Mouse (Mus musculus): ENCODE results near the gene Iqgap2. TPM values are rescaled to one million over a fixed set of nuclear protein-coding genes. Genes with fewer than 3 reads are reported as not detected.

Iqgap2 gene
- total RNA-seq, 2 experiments from 2014 or later = 33.5 to 39.5 TPM

GRCm38 (mm10) chr13:95833473-95833872 lies 58.2 kb downstream of the Iqgap2 start:
- no peak for ATAC-seq (replicated peaks; ENCODE audit: low FRiP score, poor library complexity, severe bottlenecking)

GRCm38 (mm10) chr13:95832712-95833111 lies 59.0 kb downstream of the Iqgap2 start:
- ATAC-seq (replicated peaks; ENCODE audit: low FRiP score, poor library complexity, severe bottlenecking) = no peak

GRCm38 (mm10) chr13:95831760-95832159 lies 60.0 kb downstream of the Iqgap2 start:
- no peak for ATAC-seq (replicated peaks; ENCODE audit: low FRiP score, poor library complexity, severe bottlenecking)

- no peak for ATAC-seq (replicated peaks; ENCODE audit: low FRiP score, poor library complexity, severe bottlenecking)
Measured at GRCm38 (mm10) chr13:95829431-95830171, 62.1 kb downstream of the Iqgap2 start.

GRCm38 (mm10) chr13:95828616-95829015 lies 63.1 kb downstream of the Iqgap2 start:
- ATAC-seq (replicated peaks; ENCODE audit: low FRiP score, poor library complexity, severe bottlenecking) = no peak

GRCm38 (mm10) chr13:95826178-95826577 lies 65.5 kb downstream of the Iqgap2 start:
- ATAC-seq (replicated peaks; ENCODE audit: low FRiP score, poor library complexity, severe bottlenecking) = no peak

GRCm38 (mm10) chr13:95822918-95823317 lies 68.8 kb downstream of the Iqgap2 start:
- ATAC-seq (replicated peaks; ENCODE audit: low FRiP score, poor library complexity, severe bottlenecking) = no peak

- ATAC-seq (replicated peaks; ENCODE audit: low FRiP score, poor library complexity, severe bottlenecking) = no peak
Measured at GRCm38 (mm10) chr13:95820071-95820470, 71.7 kb downstream of the Iqgap2 start.

GRCm38 (mm10) chr13:95818941-95819340 lies 72.8 kb downstream of the Iqgap2 start:
- ATAC-seq (replicated peaks; ENCODE audit: low FRiP score, poor library complexity, severe bottlenecking) = no peak

- ATAC-seq (replicated peaks; ENCODE audit: low FRiP score, poor library complexity, severe bottlenecking) = no peak
Measured at GRCm38 (mm10) chr13:95813643-95814042, 78.1 kb downstream of the Iqgap2 start.

- no peak for ATAC-seq (replicated peaks; ENCODE audit: low FRiP score, poor library complexity, severe bottlenecking)
Measured at GRCm38 (mm10) chr13:95810796-95811195, 80.9 kb downstream of the Iqgap2 start.

- ATAC-seq (replicated peaks; ENCODE audit: low FRiP score, poor library complexity, severe bottlenecking) = no peak
Measured at GRCm38 (mm10) chr13:95807106-95807750, 84.5 kb downstream of the Iqgap2 start.

- no peak for ATAC-seq (replicated peaks; ENCODE audit: low FRiP score, poor library complexity, severe bottlenecking)
Measured at GRCm38 (mm10) chr13:95805469-95806166, 86.1 kb downstream of the Iqgap2 start.

GRCm38 (mm10) chr13:95804113-95804512 lies 87.6 kb downstream of the Iqgap2 start:
- no peak for ATAC-seq (replicated peaks; ENCODE audit: low FRiP score, poor library complexity, severe bottlenecking)

GRCm38 (mm10) chr13:95800925-95801324 lies 90.8 kb downstream of the Iqgap2 start:
- ATAC-seq (replicated peaks; ENCODE audit: low FRiP score, poor library complexity, severe bottlenecking) = no peak

GRCm38 (mm10) chr13:95799322-95799721 lies 92.4 kb downstream of the Iqgap2 start:
- no peak for ATAC-seq (replicated peaks; ENCODE audit: low FRiP score, poor library complexity, severe bottlenecking)

GRCm38 (mm10) chr13:95798721-95799120 lies 93.0 kb downstream of the Iqgap2 start:
- no peak for ATAC-seq (replicated peaks; ENCODE audit: low FRiP score, poor library complexity, severe bottlenecking)

GRCm38 (mm10) chr13:95797530-95797929 lies 94.2 kb downstream of the Iqgap2 start:
- no peak for ATAC-seq (replicated peaks; ENCODE audit: low FRiP score, poor library complexity, severe bottlenecking)

GRCm38 (mm10) chr13:95794346-95794745 lies 97.4 kb downstream of the Iqgap2 start:
- no peak for ATAC-seq (replicated peaks; ENCODE audit: low FRiP score, poor library complexity, severe bottlenecking)

GRCm38 (mm10) chr13:95790883-95791282 lies 100.8 kb downstream of the Iqgap2 start:
- no peak for ATAC-seq (replicated peaks; ENCODE audit: low FRiP score, poor library complexity, severe bottlenecking)

Measured in erythroid progenitor cell, adult 5-6 weeks (primary cell).